Mouse (Mus musculus): ENCODE measurements around the gene Asb2.

DNA sequence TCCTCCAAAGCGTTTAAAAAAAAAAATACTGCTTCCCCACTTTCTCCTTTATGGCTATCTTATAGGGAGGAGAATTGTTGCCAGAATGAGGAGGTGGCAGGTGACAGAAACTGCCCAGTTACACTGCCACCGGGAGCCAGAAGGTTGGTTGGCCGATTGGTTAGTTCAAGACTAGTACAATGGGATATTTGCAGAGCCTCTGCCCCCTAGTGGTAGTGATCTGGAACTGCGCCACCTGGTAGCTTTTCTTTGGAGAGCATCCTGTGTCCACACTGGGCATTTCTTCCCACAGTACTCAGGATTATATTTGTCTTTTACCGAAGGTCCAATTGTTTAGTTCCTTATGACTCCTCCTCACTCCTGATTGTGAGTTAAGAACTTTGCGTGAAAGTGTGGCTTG is 15.9 kb upstream of the Asb2 start:
- no peak for TF ChIP-seq HCFC1 (IDR thresholded peaks at IDR 0.05; ENCODE audit: borderline replicate concordance, insufficient read depth, low read length)
- no peak for TF ChIP-seq ZNF384 (IDR thresholded peaks at IDR 0.05; ENCODE audit: low read depth, low read length)
- TF ChIP-seq MAFK (IDR thresholded peaks at IDR 0.05; ENCODE audit: insufficient read depth, low read depth, low read length) = no peak
- TF ChIP-seq CHD2 (IDR thresholded peaks at IDR 0.05; ENCODE audit: low read depth, low read length) = no peak
- no peak for TF ChIP-seq ZC3H11A (IDR thresholded peaks at IDR 0.05; ENCODE audit: borderline replicate concordance, low read depth, low read length)

Measured in ES-E14 (cell line).